Mouse (Mus musculus) intestine, embryonic 14.5 days (tissue): ENCODE results near the gene Caskin1. TPM values are rescaled to one million over a fixed set of nuclear protein-coding genes. Genes with fewer than 3 reads are reported as not detected.
"Not testable (repeated sequence)": the region's sequence is repeated elsewhere in the genome, so short reads cannot be mapped to it uniquely, and the experiment has no call there.

Experiments used
- ATAC-seq: fragments of 200-750 bp; cut with Nextera tagmentation; replicated peaks from 2 replicates; pipeline ENCODE4 v1.8.0; 2017; ENCODE audit warnings: low read depth, moderate number of reproducible peaks, moderate TSS enrichment, moderate library complexity; ENCODE audit not compliant: low FRiP score, low TSS enrichment
- DNase-seq: peaks from one replicate; pipeline ENCODE4 v3.0.0-alpha.2; 2018; ENCODE audit warnings: low spot score
- H3K27ac ChIP-seq: fragments of 300-500 bp; sonication (generic); 2 replicates; pipeline ENCODE4 v1.5.1; 2014; ENCODE audit warnings: low read depth, mild to moderate bottlenecking, control low read depth
- H3K27me3 ChIP-seq: fragments of 300-500 bp; sonication (generic); replicated peaks from 2 replicates; pipeline ENCODE4 v1.6.1; 2014; ENCODE audit warnings: low read length, control low read depth; ENCODE audit not compliant: control insufficient read depth, insufficient read depth
- H3K36me3 ChIP-seq: fragments of 300-500 bp; sonication (generic); 2 replicates; pipeline ENCODE4 v1.6.1; 2014; ENCODE audit warnings: low read length, control low read depth; ENCODE audit not compliant: control insufficient read depth, insufficient read depth
- H3K4me1 ChIP-seq: fragments of 300-500 bp; sonication (generic); replicated peaks from 2 replicates; pipeline ENCODE4 v1.6.1; 2014; ENCODE audit warnings: low read length, control low read depth, mixed read lengths; ENCODE audit not compliant: control insufficient read depth, insufficient read depth
- H3K4me2 ChIP-seq: fragments of 300-500 bp; sonication (generic); 2 replicates; pipeline ENCODE4 v1.6.1; 2014; ENCODE audit warnings: low read length
- H3K4me3 ChIP-seq: fragments of 300-500 bp; sonication (generic); 2 replicates; pipeline ENCODE4 v1.5.1; 2014; ENCODE audit warnings: low read depth, low read length, control low read depth, mixed read lengths
- H3K9ac ChIP-seq: fragments of 300-500 bp; sonication (generic); 2 replicates; pipeline ENCODE4 v1.6.1; 2014; ENCODE audit warnings: mild to moderate bottlenecking, low read length
- H3K9me3 ChIP-seq: fragments of 300-500 bp; sonication (generic); 2 replicates; pipeline ENCODE4 v1.6.1; 2016; ENCODE audit warnings: low read length, control low read depth; ENCODE audit not compliant: control insufficient read depth
- WGBS: fragments of 180-500 bp; shearing (Covaris S2); extraction: QIAGEN DNeasy Blood & Tissue Kit; methylation state at CpG from one replicate; pipeline ENCODE4 v1.1.7; 2014; 5-methylcytosine and 5-hydroxymethylcytosine counted together
- polyA plus RNA-seq: library from polyadenylated mRNA; unstranded; fragments of >200 nt; fragmentation: Nextera tagmentation; extraction: Ambion mirVana; gene quantifications from 2 replicates; pipeline ENCODE4 v1.2.1, GENCODE M21; 2014

The Caskin1 gene
- polyA plus RNA-seq, 1 experiment from 2014 or later, result 2.8 TPM

DNA sequence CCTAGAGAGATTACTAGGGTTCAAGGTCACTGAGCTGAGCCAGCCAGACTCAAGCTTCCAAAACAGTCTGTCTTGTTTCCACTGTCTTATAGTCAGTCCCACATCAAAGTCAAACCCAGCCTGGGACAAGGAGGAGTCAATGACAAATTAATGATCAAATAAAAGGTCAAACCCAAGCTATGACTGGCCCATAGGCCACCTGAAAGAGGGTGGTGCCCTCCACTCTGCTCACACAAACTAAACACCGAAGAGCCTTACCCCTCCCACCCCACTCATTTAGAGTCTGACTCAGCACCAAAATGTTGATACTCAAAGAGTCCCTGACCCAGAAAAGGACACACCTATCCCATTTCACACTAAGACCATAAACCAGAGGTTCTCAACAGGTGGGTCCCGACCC is 35.0 kb upstream of the Caskin1 start:
- 74% methylated on average over 2 of the region's 2 CpGs for WGBS
- Histone ChIP-seq H3K27ac (no peak overlapping the region), H3K4me3 (no peak overlapping the region), H3K36me3 (peaks cover 36% of the 10 kb centered on the region), H3K9ac (no peak overlapping the region), H3K4me2 (no peak overlapping the region), H3K9me3 (no peaks in the 10 kb centered on the region), H3K27me3 (no peaks in the 10 kb centered on the region), H3K4me1 (peaks cover 8% of the 10 kb centered on the region)
- DNase-seq (no peak), ATAC-seq (no peak)

DNA sequence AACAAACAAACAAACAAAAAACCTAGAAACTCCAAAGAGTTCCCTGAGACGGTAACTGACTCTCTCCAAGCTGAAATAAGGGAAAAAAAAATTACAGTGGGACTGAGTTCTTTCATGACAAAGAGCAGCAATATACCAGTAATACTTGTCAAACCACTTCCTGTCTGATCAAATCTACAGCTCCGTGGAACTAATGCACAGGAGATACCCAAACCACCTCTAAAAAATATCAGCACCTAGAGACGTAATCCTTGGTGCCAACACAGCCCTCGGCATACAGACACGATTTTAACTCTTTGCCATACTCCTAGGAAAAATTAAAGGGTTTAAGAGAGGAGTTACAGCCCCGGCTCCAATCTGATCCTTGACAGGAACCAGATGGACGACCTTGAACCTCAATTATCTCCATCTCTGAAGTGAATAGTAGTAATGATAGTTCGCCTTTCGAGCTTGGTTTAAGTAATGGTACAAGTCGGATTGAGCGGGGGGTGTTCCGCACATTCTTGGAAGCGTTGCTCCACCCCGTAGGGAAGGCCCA is 34.1 kb upstream of the Caskin1 start:
- WGBS, result 3% methylated on average over 14 of the region's 14 CpGs
- peak overlapping the region; percentile 97 for H3K27ac ChIP-seq
- H3K4me3 ChIP-seq, result peak overlapping the region; percentile 90
- no peaks in the 10 kb centered on the region for H3K27me3 ChIP-seq
- peaks cover 27% of the 10 kb centered on the region for H3K36me3 ChIP-seq
- no peaks in the 10 kb centered on the region for H3K9me3 ChIP-seq
- peak overlapping the region; percentile 79 for H3K4me2 ChIP-seq
- ATAC-seq (no peak; the same call in none of the 2 replicates), DNase-seq (no peak)
- H3K9ac ChIP-seq, result peak overlapping the region; percentile 89
- peaks cover 8% of the 10 kb centered on the region for H3K4me1 ChIP-seq

DNA sequence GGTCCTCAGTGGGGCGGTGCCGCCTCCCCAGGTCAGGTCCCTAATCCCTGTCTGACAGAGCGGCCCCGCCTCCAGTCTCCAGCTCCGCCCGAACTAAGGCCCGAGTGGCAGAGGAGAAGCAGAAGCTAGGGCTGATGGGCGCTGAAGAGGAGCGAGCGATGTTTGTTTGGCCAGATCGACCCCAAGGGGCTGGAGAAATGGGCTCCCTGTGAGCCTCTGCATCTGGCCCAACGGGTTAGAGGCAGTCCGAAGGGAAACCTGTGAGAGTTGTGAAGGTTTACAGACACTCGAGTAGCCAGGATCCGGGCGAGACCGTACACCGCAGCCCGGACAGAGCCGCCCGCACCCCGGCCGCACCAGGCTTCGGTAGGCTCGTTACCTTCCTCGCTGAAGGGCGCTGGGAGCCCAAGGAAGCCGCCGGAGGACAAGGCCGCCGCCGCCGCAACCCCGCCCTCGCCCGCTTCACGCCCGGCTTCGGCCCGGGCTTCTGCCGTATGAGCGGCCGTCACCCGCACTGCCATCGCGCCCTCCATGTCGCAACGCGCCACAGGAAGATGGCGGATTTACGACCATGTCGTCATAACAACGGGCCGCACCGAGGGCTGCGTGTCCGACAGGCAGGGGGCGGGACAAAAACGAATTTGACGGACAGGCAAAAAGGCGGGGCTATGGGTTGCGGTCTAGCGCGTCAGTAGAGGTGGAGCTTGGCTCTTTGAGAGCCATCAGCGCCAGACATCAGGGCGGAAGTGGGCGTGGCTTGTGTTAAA is 33.5 kb upstream of the Caskin1 start:
- Histone ChIP-seq H3K9ac (peak overlapping the region; percentile 89), H3K4me3 (peak overlapping the region; percentile 90), H3K27ac (peak overlapping the region; percentile 97), H3K4me1 (peaks cover 8% of the 10 kb centered on the region), H3K36me3 (peaks cover 20% of the 10 kb centered on the region), H3K4me2 (peak overlapping the region; percentile 79), H3K27me3 (no peaks in the 10 kb centered on the region), H3K9me3 (no peaks in the 10 kb centered on the region)
- WGBS, result under 1% methylated on average over 67 of the region's 67 CpGs
- DNase-seq, result peak; percentile 100
- peak; percentile 93 for ATAC-seq

DNA sequence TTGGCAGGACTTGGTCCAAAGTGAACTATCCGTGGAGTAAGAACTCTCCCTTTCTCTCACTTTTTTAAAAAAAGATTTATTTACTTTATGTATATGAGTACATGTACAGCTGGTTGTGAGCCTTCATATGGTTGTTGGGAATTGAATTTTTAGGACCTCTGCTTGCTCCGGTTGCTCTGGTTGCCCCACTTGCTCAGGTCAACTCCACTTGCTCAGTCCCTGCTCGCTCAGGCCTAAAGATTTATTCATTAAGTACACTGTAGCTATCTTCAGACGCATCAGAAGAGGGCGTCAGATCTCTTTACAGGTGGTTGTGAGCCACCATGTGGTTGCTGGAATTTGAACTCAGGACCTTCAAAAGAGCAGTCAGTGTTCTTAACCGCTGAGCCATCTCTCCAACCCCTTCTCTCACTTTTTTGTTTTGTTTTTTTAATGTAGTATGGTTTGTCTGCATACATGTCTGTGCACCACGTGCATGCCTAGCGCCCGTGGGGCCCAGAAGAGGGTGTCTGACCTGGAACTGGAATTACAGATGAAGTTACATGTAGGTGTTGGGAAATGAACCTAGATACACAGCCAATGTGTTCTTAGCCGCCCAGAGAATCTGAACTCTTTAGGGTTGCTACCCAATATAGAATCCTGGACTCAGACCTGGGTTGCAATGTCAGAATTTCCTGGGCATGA is 32.7 kb upstream of the Caskin1 start:
- 52% methylated on average over 10 of the region's 10 CpGs for WGBS
- H3K27ac ChIP-seq, result 0 out of 2 replicates have a peak overlapping the region, but pooled peaks have one; percentile 22
- peaks cover 16% of the 10 kb centered on the region for H3K36me3 ChIP-seq
- DNase-seq, H3K9ac ChIP-seq, H3K9me3 ChIP-seq, H3K4me1 ChIP-seq, H3K27me3 ChIP-seq: not testable (repeated sequence)
- peak overlapping the region; percentile 79 for H3K4me2 ChIP-seq
- H3K4me3 ChIP-seq, result peak overlapping the region; percentile 90; the same call in 1 of the 2 replicates
- ATAC-seq, result peak; percentile 5

DNA sequence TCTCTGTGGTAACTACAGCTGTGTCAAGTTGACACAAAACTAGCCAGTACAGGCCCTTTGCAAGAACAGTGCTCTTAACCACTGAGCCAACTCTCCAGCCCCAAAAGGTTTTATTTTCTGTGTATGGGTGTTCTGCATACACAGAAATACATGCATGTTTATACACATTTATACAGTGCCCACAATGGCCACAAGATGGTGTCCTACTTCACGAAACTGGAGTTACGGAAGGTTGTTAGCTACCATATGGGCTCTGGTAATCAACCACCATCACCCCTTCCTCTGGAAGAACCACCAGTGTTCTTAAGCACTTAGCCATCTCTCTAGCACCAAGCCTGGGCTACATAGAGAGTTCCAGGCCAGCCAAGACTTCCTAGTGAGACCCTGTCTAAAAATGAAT is 26.8 kb upstream of the Caskin1 start:
- no peak for DNase-seq

DNA sequence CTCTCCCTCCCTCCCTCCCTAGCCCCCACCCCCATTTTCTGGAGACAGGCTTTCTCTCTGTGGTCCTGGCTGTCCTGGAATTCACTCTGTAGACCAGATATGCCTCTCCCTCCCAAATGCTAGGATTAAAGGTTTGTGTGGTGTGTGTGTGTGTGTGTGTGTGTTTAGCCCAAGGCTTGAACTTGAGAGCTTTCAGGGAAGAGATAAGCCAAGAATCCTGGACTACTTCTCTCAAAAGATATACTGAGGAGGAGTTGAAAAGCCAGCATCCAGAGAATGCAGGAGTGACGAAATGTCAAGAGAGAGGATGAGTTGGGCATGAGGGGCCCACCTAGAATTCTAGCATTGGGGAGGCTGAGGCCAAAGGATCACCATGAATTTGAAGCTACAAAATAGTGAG is 25.5 kb upstream of the Caskin1 start:
- H3K4me1 ChIP-seq, result no peaks in the 10 kb centered on the region
- no peaks in the 10 kb centered on the region for H3K27me3 ChIP-seq
- H3K9me3 ChIP-seq, result no peaks in the 10 kb centered on the region
- no peak overlapping the region for H3K4me2 ChIP-seq
- 96% methylated on average over 1 of the region's 1 CpGs for WGBS
- no peak overlapping the region for H3K4me3 ChIP-seq
- ATAC-seq, result no peak
- H3K27ac ChIP-seq, result no peak overlapping the region
- no peaks in the 10 kb centered on the region for H3K36me3 ChIP-seq
- no peak for DNase-seq
- H3K9ac ChIP-seq, result no peak overlapping the region

More for the DNA sequence above, 26.8 kb upstream of the Caskin1 start:
- no peak overlapping the region for H3K4me3 ChIP-seq
- 79% methylated on average over 2 of the region's 2 CpGs for WGBS
- no peaks in the 10 kb centered on the region for H3K4me1 ChIP-seq
- H3K27ac ChIP-seq, result no peak overlapping the region
- H3K4me2 ChIP-seq, result no peak overlapping the region
- no peaks in the 10 kb centered on the region for H3K36me3 ChIP-seq
- no peaks in the 10 kb centered on the region for H3K27me3 ChIP-seq
- no peak for ATAC-seq
- H3K9me3 ChIP-seq, result no peaks in the 10 kb centered on the region
- no peak overlapping the region for H3K9ac ChIP-seq

DNA sequence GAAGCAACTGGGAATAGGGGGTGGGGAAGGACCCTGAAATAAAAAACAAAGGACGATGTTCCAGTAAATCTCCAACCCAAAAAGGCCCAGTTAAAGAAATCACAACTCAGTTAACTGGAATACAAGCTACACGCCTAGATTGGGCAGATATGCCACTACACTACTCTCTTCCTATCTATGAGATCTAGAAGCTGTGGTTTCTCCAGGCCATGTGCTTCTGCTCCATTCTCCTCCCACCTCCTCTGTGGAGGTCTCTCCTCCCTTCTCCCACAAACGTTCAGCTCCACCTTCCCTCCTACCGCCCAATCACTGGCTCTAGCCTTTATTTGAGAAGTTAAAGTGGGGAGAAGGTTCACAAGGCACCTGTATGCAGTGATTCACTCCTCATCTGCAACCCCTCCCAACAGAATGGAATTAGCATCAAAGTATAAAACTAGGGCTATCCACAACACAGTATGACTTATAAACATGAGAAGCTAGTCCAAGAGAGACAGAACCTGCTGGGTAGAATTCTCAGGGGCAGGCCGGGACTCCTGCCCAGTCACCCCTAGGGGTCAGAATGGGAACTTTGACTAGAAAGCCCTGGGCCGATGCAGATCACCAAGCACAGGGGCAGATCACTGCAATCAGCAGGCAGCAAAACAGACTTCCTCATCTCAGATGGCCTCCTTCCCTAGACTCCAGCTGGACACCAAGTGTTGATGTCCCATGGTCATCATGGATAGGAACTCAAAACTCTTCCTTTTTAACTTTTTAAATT is 24.8 kb upstream of the Caskin1 start:
- Histone ChIP-seq H3K27ac (no peak overlapping the region), H3K4me3 (no peak overlapping the region), H3K27me3 (no peaks in the 10 kb centered on the region), H3K9me3 (no peaks in the 10 kb centered on the region), H3K9ac (no peak overlapping the region), H3K4me2 (no peak overlapping the region), H3K36me3 (no peaks in the 10 kb centered on the region), H3K4me1 (no peaks in the 10 kb centered on the region)
- DNase-seq (no peak), ATAC-seq (no peak)
- whole genome bisulfite sequencing, result 53% methylated on average over 6 of the region's 6 CpGs

DNA sequence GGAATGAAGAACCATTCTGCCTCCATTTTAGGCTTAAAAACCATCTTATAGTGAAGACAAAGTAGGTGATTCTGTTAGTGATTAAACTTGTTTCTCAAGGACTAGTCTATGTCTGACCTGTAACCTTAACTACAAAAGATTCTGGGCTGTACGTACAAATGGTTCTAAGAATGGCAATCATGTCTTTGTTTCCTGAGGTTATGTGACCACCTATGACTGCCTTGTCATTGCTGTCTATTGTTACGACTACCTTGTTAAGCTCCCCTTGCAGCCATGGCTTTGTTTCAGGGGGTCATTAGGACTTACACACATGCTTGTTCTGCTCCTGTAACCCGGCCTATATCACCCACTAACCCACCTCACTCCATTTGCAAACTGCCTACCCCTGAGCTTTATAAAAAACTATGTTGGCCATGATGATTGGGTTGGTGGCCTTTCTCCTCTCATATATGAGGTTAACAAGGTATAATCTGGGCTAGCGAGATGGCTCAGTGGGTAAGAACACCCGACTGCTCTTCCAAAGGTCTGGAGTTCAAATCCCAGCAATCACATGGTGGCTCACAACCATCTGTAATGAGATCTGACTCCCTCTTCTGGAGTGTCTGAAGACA is 19.7 kb upstream of the Caskin1 start:
- H3K9ac ChIP-seq, result no peak overlapping the region
- no peak overlapping the region for H3K4me2 ChIP-seq
- H3K9me3 ChIP-seq, result no peaks in the 10 kb centered on the region
- peaks cover 7% of the 10 kb centered on the region for H3K36me3 ChIP-seq
- H3K27me3 ChIP-seq, result no peaks in the 10 kb centered on the region
- WGBS, result 93% methylated on average over 5 of the region's 5 CpGs
- H3K4me3 ChIP-seq, result no peak overlapping the region
- ATAC-seq, result no peak
- H3K27ac ChIP-seq, result no peak overlapping the region
- no peak for DNase-seq
- H3K4me1 ChIP-seq, result peaks cover 22% of the 10 kb centered on the region
